Mouse (Mus musculus) sigmoid colon, adult 10 weeks (tissue): ENCODE results near the gene Shc1. TPM values are rescaled to one million over a fixed set of nuclear protein-coding genes. Genes with fewer than 3 reads are reported as not detected.

Experiments
- polyA plus RNA-seq: library from polyadenylated mRNA; stranded (reverse); fragments of 350-450 nt; fragmentation: Illumina TruSeq; extraction: RNeasy Lipid Tissue Mini Kit (QIAGEN cat#74804); gene quantifications from one replicate; pipeline ENCODE4 v1.2.3, GENCODE M21; 2014; ENCODE audit warnings: low read depth, low replicate concordance

The Shc1 gene
- 33.2 TPM for polyA plus RNA-seq

GRCm38 (mm10) chr3:89418170-89418860 is at the start of gene Shc1, which contains the start of gene Cks1b:
Shc1 (plus strand) TSS chr3:89418443.
Cks1b (minus strand) TSS chr3:89418383.

GRCm38 (mm10) chr3:89394006-89394893 is 24.0 kb upstream of the Shc1 start, which contains the start of gene Zbtb7b:
Zbtb7b (minus strand) TSS chr3:89394776.

GRCm38 (mm10) chr3:89402693-89403092 is 15.6 kb upstream of the Shc1 start, which contains the start of gene Lenep:
Lenep (minus strand) TSS chr3:89402793.

GRCm38 (mm10) chr3:89411490-89412393 is 6.5 kb upstream of the Shc1 start, which contains the start of gene Flad1:
Flad1 (minus strand) TSS chr3:89411870.

GRCm38 (mm10) chr3:89430171-89431159 is 12.2 kb downstream of the Shc1 start, which contains the start of gene Pygo2:
Pygo2 (plus strand) TSS chr3:89430214.

GRCm38 (mm10) chr3:89436176-89437113 is 18.2 kb downstream of the Shc1 start, which contains the start of gene Pbxip1:
Pbxip1 (plus strand) TSS chr3:89436706.

GRCm38 (mm10) chr3:89454401-89455177 is 36.3 kb downstream of the Shc1 start, which contains the start of gene Pmvk:
Pmvk (plus strand) TSS chr3:89454541.

Other genes with a start within 250 kb of the Shc1 start
- 10.6 TPM for gene Scamp3, start 241.0 kb upstream of the Shc1 start, polyA plus RNA-seq
- 0.76 TPM for gene Fam189b, start 235.3 kb upstream of the Shc1 start, polyA plus RNA-seq
- 16.0 TPM for gene Gba, start 215.5 kb upstream of the Shc1 start, polyA plus RNA-seq
- gene Thbs3, start 203.3 kb upstream of the Shc1 start, polyA plus RNA-seq, result 1.5 TPM
- gene Mtx1, start 191.4 kb upstream of the Shc1 start, polyA plus RNA-seq, result 29.7 TPM
- 5.0 TPM for gene Muc1, start 189.4 kb upstream of the Shc1 start, polyA plus RNA-seq
- 24.4 TPM for gene Krtcap2, start 172.5 kb upstream of the Shc1 start, polyA plus RNA-seq
- gene Trim46, start 172.1 kb upstream of the Shc1 start, polyA plus RNA-seq, result 0.19 TPM
- not detected for gene Dpm3, start 159.1 kb upstream of the Shc1 start, polyA plus RNA-seq
- 38.2 TPM for gene Slc50a1, start 147.9 kb upstream of the Shc1 start, polyA plus RNA-seq
- gene Efna1, start 137.3 kb upstream of the Shc1 start, polyA plus RNA-seq, result 20.5 TPM
- not detected for gene Efna3, start 95.5 kb upstream of the Shc1 start, polyA plus RNA-seq
- not detected for gene Efna4, start 80.4 kb upstream of the Shc1 start, polyA plus RNA-seq
- 14.9 TPM for gene Adam15, start 68.4 kb upstream of the Shc1 start, polyA plus RNA-seq
- not detected for gene Dcst2, start 56.5 kb upstream of the Shc1 start, polyA plus RNA-seq
- 0.35 TPM for gene Dcst1, start 53.2 kb upstream of the Shc1 start, polyA plus RNA-seq
- 11.5 TPM for gene Zbtb7b, start 23.7 kb upstream of the Shc1 start, polyA plus RNA-seq
- gene Lenep, start 15.7 kb upstream of the Shc1 start, polyA plus RNA-seq, result 2.4 TPM
- gene Flad1, start 6.6 kb upstream of the Shc1 start, polyA plus RNA-seq, result 1.6 TPM
- gene Cks1b, start 60 bp upstream of the Shc1 start, polyA plus RNA-seq, result 3.3 TPM
- gene Pygo2, start 11.8 kb downstream of the Shc1 start, polyA plus RNA-seq, result 7.7 TPM
- 23.5 TPM for gene Pbxip1, start 18.3 kb downstream of the Shc1 start, polyA plus RNA-seq
- gene Pmvk, start 36.1 kb downstream of the Shc1 start, polyA plus RNA-seq, result 1.9 TPM
- gene Kcnn3, start 101.7 kb downstream of the Shc1 start, polyA plus RNA-seq, result 10.0 TPM